Mouse (Mus musculus): ENCODE data around the gene Wwox. TPM values are rescaled to one million over a fixed set of nuclear protein-coding genes. Genes with fewer than 3 reads are reported as not detected.

Gene Wwox
- polyA plus RNA-seq, 1 experiment from 2014 or later = 11.3 TPM

DNA sequence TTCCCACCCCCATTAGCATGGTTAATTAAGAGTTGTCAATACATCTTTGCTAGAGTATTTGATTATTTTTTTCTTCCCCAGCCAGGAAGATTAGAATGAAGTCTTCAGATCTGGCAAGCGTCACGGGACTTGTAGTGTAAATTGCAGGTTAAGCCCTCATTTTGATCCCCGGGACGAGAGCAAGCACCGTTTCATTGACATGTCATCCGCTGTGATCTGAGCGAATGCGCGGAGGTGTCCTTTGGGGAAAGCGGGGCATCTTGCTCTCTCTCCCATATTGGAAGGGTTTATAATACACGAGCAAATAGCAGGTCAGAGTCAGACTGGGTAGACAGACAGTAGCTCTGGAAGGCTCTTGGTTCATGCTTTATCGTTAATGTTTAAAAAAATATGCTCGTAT lies 123.0 kb downstream of the Wwox start:
- 90% methylated on average over 13 of the region's 13 CpGs for WGBS
- H3K9ac ChIP-seq (ENCODE audit: low read length) = no peak overlapping the region
- no peak overlapping the region for H3K4me2 ChIP-seq (ENCODE audit: low read length)
- no peak for ATAC-seq (ENCODE audit: insufficient number of reproducible peaks, insufficient read depth, low FRiP score, low read depth)
- H3K27ac ChIP-seq (replicated peaks in 1 of 2; ENCODE audit: control insufficient read depth in 1 of 2, insufficient read depth in 1 of 2, low read depth in 2 of 2, low read length in 2 of 2) = no peak overlapping the region
- H3K36me3 ChIP-seq (ENCODE audit: control insufficient read depth, insufficient read depth, low read length) = no peaks in the 10 kb centered on the region
- no peaks in the 10 kb centered on the region for H3K27me3 ChIP-seq (ENCODE audit: control insufficient read depth, insufficient read depth, low read length)
- H3K4me3 ChIP-seq (ENCODE audit: control insufficient read depth in 1 of 2, insufficient read depth in 1 of 2, low read depth in 1 of 2, low read length in 2 of 2) = no peak overlapping the region
- no peaks in the 10 kb centered on the region for H3K4me1 ChIP-seq (ENCODE audit: control insufficient read depth in 2 of 2, insufficient read depth in 2 of 2, low read length in 2 of 2)
- H3K9me3 ChIP-seq (ENCODE audit: control insufficient read depth, low read length) = no peaks in the 10 kb centered on the region

GRCm38 (mm10) chr8:114563361-114563760 lies 123.9 kb downstream of the Wwox start:
- no peaks in the 10 kb centered on the region for H3K4me1 ChIP-seq (ENCODE audit: control insufficient read depth in 2 of 2, insufficient read depth in 2 of 2, low read length in 2 of 2)
- 94% methylated on average over 7 of the region's 7 CpGs for WGBS
- H3K27ac ChIP-seq (replicated peaks in 1 of 2; ENCODE audit: control insufficient read depth in 1 of 2, insufficient read depth in 1 of 2, low read depth in 2 of 2, low read length in 2 of 2) = no peak overlapping the region
- H3K9ac ChIP-seq (ENCODE audit: low read length) = no peak overlapping the region
- H3K4me3 ChIP-seq (ENCODE audit: control insufficient read depth in 1 of 2, insufficient read depth in 1 of 2, low read depth in 1 of 2, low read length in 2 of 2) = no peak overlapping the region
- no peak overlapping the region for H3K4me2 ChIP-seq (ENCODE audit: low read length)
- no peaks in the 10 kb centered on the region for H3K9me3 ChIP-seq (ENCODE audit: control insufficient read depth, low read length)
- no peaks in the 10 kb centered on the region for H3K36me3 ChIP-seq (ENCODE audit: control insufficient read depth, insufficient read depth, low read length)
- ATAC-seq (ENCODE audit: insufficient number of reproducible peaks, insufficient read depth, low FRiP score, low read depth) = no peak
- no peaks in the 10 kb centered on the region for H3K27me3 ChIP-seq (ENCODE audit: control insufficient read depth, insufficient read depth, low read length)

- Histone ChIP-seq H3K27ac (replicated peaks in 1 of 2; ENCODE audit: control insufficient read depth in 1 of 2, insufficient read depth in 1 of 2, low read depth in 2 of 2, low read length in 2 of 2) (no peak overlapping the region), H3K36me3 (ENCODE audit: control insufficient read depth, insufficient read depth, low read length) (no peaks in the 10 kb centered on the region), H3K9ac (ENCODE audit: low read length) (no peak overlapping the region), H3K4me2 (ENCODE audit: low read length) (no peak overlapping the region), H3K4me3 (ENCODE audit: control insufficient read depth in 1 of 2, insufficient read depth in 1 of 2, low read depth in 1 of 2, low read length in 2 of 2) (no peak overlapping the region), H3K9me3 (ENCODE audit: control insufficient read depth, low read length) (no peaks in the 10 kb centered on the region), H3K27me3 (ENCODE audit: control insufficient read depth, insufficient read depth, low read length) (no peaks in the 10 kb centered on the region), H3K4me1 (ENCODE audit: control insufficient read depth in 2 of 2, insufficient read depth in 2 of 2, low read length in 2 of 2) (no peaks in the 10 kb centered on the region)
- ATAC-seq (ENCODE audit: insufficient number of reproducible peaks, insufficient read depth, low FRiP score, low read depth) = no peak
- WGBS = 70% methylated on average over 5 of the region's 6 CpGs
Measured at GRCm38 (mm10) chr8:114564036-114564435, 124.6 kb downstream of the Wwox start.

DNA sequence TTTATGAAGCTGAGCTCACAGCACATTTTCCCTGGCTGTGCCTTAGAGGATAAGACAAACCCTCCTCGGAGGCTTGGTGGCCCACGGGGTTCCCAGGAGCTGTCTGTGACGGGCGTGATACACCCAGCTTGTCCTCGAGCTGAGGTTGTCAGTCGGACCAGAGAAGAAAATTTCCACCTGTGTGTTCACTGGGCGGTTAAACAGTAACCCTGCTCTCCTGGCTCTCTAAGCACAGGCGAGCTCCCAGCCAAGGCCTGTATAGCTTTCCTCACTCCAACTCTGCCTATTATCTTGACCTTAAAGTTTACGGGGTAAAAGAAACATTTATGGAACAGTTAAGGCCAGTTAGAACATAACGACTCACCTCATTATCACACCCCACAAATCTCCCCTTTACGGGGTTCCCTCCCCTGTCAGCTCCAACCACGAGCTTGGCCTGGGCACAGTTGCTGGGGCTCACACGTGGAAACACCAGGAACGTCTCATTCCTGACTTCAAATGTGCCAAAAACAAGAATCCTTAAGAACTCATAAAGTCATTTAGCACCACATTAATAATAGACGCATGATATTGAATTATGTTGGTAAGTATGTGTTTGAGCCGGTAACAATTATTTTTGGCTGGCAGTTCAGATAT lies 129.2 kb downstream of the Wwox start:
- H3K27ac ChIP-seq (replicated peaks in 1 of 2; ENCODE audit: control insufficient read depth in 1 of 2, insufficient read depth in 1 of 2, low read depth in 2 of 2, low read length in 2 of 2) = no peak overlapping the region
- no peak for ATAC-seq (ENCODE audit: insufficient number of reproducible peaks, insufficient read depth, low FRiP score, low read depth)

GRCm38 (mm10) chr8:114573014-114573746 lies 133.7 kb downstream of the Wwox start:
- no peak for ATAC-seq (ENCODE audit: insufficient number of reproducible peaks, insufficient read depth, low FRiP score, low read depth)
- H3K4me2 ChIP-seq (ENCODE audit: low read length) = no peak overlapping the region
- no peak overlapping the region for H3K27ac ChIP-seq (replicated peaks in 1 of 2; ENCODE audit: control insufficient read depth in 1 of 2, insufficient read depth in 1 of 2, low read depth in 2 of 2, low read length in 2 of 2)
- 77% methylated on average over 4 of the region's 4 CpGs for WGBS
- no peaks in the 10 kb centered on the region for H3K36me3 ChIP-seq (ENCODE audit: control insufficient read depth, insufficient read depth, low read length)
- no peaks in the 10 kb centered on the region for H3K4me1 ChIP-seq (ENCODE audit: control insufficient read depth in 2 of 2, insufficient read depth in 2 of 2, low read length in 2 of 2)
- no peak overlapping the region for H3K4me3 ChIP-seq (ENCODE audit: control insufficient read depth in 1 of 2, insufficient read depth in 1 of 2, low read depth in 1 of 2, low read length in 2 of 2)
- H3K9ac ChIP-seq (ENCODE audit: low read length) = no peak overlapping the region
- no peaks in the 10 kb centered on the region for H3K27me3 ChIP-seq (ENCODE audit: control insufficient read depth, insufficient read depth, low read length)
- H3K9me3 ChIP-seq (ENCODE audit: control insufficient read depth, low read length) = 0 out of 2 replicates have a peak, but pooled peaks cover 3% of the 10 kb centered on the region

More for the DNA sequence above, 129.2 kb downstream of the Wwox start:
- 85% methylated on average over 16 of the region's 16 CpGs for WGBS
- no peak overlapping the region for H3K4me2 ChIP-seq (ENCODE audit: low read length)
- no peak overlapping the region for H3K4me3 ChIP-seq (ENCODE audit: control insufficient read depth in 1 of 2, insufficient read depth in 1 of 2, low read depth in 1 of 2, low read length in 2 of 2)
- no peaks in the 10 kb centered on the region for H3K36me3 ChIP-seq (ENCODE audit: control insufficient read depth, insufficient read depth, low read length)
- H3K9me3 ChIP-seq (ENCODE audit: control insufficient read depth, low read length) = 0 out of 2 replicates have a peak, but pooled peaks cover 3% of the 10 kb centered on the region
- H3K9ac ChIP-seq (ENCODE audit: low read length) = no peak overlapping the region
- no peaks in the 10 kb centered on the region for H3K27me3 ChIP-seq (ENCODE audit: control insufficient read depth, insufficient read depth, low read length)
- H3K4me1 ChIP-seq (ENCODE audit: control insufficient read depth in 2 of 2, insufficient read depth in 2 of 2, low read length in 2 of 2) = no peaks in the 10 kb centered on the region

GRCm38 (mm10) chr8:114573747-114574093 lies 134.3 kb downstream of the Wwox start:
- ATAC-seq (ENCODE audit: insufficient number of reproducible peaks, insufficient read depth, low FRiP score, low read depth) = no peak
- Histone ChIP-seq H3K9me3 (ENCODE audit: control insufficient read depth, low read length) (0 out of 2 replicates have a peak, but pooled peaks cover 3% of the 10 kb centered on the region), H3K4me3 (ENCODE audit: control insufficient read depth in 1 of 2, insufficient read depth in 1 of 2, low read depth in 1 of 2, low read length in 2 of 2) (no peak overlapping the region), H3K9ac (ENCODE audit: low read length) (no peak overlapping the region), H3K27ac (replicated peaks in 1 of 2; ENCODE audit: control insufficient read depth in 1 of 2, insufficient read depth in 1 of 2, low read depth in 2 of 2, low read length in 2 of 2) (no peak overlapping the region), H3K36me3 (ENCODE audit: control insufficient read depth, insufficient read depth, low read length) (no peaks in the 10 kb centered on the region), H3K4me1 (ENCODE audit: control insufficient read depth in 2 of 2, insufficient read depth in 2 of 2, low read length in 2 of 2) (no peaks in the 10 kb centered on the region), H3K27me3 (ENCODE audit: control insufficient read depth, insufficient read depth, low read length) (no peaks in the 10 kb centered on the region), H3K4me2 (ENCODE audit: low read length) (no peak overlapping the region)
- 67% methylated on average over 8 of the region's 8 CpGs for WGBS

DNA sequence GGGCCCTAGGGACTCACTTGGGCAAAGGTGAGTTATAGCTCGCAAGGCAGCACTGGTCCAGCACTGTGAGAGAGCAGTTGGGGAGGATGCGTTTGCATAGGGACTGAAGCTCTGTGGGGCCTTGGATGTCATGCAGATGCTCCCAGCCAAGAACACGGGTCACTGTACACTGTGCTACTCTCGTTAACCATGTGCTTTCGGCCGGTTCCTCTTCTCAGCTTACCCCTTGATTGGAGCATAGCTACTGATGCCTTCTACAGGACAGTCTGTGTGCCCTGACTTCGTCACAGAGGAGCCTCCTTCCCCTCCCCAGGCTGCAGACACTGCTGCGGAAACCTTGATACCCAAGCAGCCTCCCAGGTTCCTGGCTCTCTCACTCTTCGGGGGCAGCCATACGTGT lies 139.8 kb downstream of the Wwox start:
- ATAC-seq (ENCODE audit: insufficient number of reproducible peaks, insufficient read depth, low FRiP score, low read depth) = no peak
- Histone ChIP-seq H3K27me3 (ENCODE audit: control insufficient read depth, insufficient read depth, low read length) (no peaks in the 10 kb centered on the region), H3K9me3 (ENCODE audit: control insufficient read depth, low read length) (no peaks in the 10 kb centered on the region), H3K4me2 (ENCODE audit: low read length) (no peak overlapping the region), H3K36me3 (ENCODE audit: control insufficient read depth, insufficient read depth, low read length) (no peaks in the 10 kb centered on the region), H3K4me3 (ENCODE audit: control insufficient read depth in 1 of 2, insufficient read depth in 1 of 2, low read depth in 1 of 2, low read length in 2 of 2) (no peak overlapping the region), H3K27ac (replicated peaks in 1 of 2; ENCODE audit: control insufficient read depth in 1 of 2, insufficient read depth in 1 of 2, low read depth in 2 of 2, low read length in 2 of 2) (no peak overlapping the region), H3K9ac (ENCODE audit: low read length) (no peak overlapping the region), H3K4me1 (ENCODE audit: control insufficient read depth in 2 of 2, insufficient read depth in 2 of 2, low read length in 2 of 2) (no peaks in the 10 kb centered on the region)
- 87% methylated on average over 10 of the region's 10 CpGs for WGBS
